Mouse (Mus musculus): ENCODE results near the gene Zer1.

Zer1 gene

DNA sequence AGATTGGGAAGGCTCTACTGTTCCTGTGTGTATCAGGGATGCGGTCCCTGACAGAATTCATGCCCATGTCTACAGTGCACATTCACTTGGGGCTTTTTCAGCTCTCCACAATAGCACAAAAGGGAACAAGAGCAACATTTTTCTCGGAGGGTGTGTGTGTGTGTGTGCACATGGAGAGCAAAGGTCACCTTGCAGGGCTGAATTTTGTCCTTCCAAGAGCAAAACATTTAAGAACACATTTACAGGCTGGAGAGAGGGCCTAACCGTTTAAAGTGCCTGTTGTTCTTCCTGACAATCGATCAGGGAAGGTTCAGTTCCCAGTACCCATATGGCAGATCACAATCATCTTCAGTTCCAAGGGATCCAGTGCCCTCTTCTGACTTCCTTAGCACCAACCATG lies 5.8 kb upstream of the Zer1 start:
- DNase-seq (ENCODE audit: extremely low read depth, low read depth, low spot score) = no peak

DNA sequence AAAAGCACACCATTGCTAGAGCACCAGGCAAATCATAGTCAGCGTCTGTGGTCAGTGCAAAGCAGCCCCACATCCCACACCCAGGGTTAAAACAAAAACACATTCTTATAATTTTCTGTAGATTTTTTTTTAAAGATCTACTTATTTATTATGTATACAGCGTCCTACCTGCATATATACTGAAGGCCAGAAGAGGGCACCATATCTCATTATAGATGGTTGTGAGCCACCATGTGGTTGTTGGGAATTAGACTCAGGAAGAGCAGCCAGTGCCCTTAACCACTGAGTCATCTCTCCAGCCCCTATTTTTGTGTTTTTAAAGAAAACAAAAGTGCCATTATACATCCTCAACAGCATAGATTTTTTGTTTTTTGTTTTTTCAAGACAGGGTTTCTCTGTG lies 4.4 kb upstream of the Zer1 start:
- DNase-seq (ENCODE audit: extremely low read depth, low read depth, low spot score) = no peak

DNA sequence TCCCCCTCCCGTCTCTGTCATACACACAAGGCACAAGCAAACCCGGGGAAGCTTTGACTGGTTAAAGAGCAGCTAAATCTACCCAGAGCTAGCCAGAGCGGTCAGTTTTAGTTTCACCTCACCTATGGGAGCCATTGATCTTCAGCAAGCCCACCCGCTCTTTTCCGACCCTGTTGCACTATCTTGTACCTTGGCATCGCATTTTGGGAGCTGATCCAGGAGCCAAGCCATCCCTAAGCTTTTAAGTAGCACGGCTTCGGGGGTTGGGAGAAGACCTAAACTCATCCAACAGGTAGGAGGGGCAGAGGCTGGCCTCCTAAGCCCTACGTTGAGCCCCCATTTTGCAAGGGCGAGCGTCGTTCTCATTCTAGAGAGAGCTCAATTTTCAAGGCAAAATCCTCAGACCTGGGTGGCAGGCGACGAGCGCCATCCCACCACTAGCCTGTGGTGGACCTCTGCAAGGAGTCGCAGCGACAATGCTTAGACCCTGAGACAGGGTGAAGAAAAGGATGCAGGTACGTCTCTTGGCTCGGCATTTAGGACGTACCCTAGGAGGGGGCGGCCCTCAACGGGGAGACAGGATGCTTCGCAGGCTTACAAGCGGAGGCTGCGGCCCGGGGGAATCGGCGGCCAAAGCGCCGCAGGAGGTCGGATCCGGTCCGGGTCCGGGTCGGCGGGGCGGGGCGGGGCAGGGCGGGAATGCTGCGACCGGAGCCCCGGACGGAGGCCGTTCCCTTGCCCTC lies 485 bp downstream of the Zer1 start:
- no peak for DNase-seq (ENCODE audit: extremely low read depth, low read depth, low spot score)

DNA sequence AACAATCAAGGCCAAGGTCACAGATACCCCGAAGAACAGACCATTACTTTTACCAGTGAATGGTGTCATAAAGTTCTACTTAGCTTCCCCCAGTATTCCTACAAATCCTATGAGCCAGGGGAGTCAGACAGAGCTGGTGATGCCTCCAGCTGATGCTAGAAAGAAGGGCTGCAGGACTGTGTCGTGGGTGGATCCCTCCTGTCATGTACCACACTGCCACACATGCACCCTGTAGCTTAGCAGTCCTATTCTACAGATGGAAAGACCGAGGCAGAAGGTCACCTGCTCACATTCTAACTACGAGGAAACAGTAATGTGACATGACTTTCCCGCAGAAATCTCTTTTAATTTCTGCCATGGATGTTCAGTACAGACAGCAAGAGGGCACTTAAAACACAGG lies 1.6 kb downstream of the Zer1 start:
- no peak for DNase-seq (ENCODE audit: extremely low read depth, low read depth, low spot score)

DNA sequence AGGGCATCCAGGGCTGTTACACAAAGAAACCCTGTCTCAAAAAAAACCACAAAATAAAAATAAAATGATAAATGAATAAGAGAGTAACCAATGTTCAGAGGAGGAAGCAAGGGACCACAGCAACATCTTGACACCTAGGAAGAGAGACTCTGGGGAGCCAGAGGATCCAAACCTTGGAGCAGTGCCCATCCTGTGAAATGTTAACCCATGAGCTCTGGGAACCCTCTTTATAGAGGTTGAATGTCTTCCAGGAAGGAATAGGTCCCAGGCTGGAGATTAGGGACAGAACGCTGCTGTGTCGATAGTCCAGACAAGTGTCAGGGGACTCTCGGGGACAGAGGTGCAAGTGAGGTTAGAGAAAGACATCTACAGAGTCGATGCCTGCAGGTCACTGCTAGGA lies 4.1 kb downstream of the Zer1 start:
- no peak for DNase-seq (ENCODE audit: extremely low read depth, low read depth, low spot score)

DNA sequence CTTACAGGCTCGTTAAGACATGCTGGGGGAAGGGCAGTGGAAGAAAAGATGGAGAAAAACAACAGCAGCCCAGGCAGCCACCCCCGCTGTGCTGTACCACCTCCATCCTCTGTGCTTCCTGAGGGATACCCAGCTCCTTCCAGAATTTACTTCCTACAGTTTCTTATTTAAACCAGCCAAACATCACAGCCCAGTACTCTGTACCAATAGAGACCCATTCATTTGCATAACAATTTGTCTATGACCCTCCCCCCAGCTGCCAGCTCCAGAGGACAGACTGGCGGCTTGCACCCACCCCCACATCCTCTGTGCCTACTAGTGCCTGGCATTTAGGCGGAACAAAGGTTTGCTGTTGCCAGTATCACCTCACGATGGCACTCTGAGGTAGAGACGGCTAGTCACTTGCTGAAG lies 4.7 kb downstream of the Zer1 start:
- no peak for DNase-seq (ENCODE audit: extremely low read depth, low read depth, low spot score)

DNA sequence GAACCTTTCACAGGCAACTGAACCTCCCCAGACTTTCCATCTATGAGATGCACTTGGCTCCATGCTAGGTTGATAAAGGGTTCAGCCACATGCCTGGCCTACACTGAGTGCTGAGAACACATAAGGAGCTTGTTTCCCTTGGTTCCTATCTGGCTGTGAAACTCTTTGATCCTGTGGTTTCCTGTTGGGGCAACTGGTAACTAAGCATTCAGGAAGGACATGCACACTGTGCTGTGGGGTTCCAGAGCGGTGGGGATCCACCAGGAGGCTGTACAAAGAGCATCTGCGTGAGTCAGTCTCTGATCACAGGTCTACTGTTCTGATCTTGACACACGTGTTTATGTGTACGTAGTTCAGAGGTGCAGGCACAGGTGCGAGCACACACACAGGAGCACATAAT lies 11.8 kb downstream of the Zer1 start:
- DNase-seq (ENCODE audit: extremely low read depth, low read depth, low spot score) = no peak

DNA sequence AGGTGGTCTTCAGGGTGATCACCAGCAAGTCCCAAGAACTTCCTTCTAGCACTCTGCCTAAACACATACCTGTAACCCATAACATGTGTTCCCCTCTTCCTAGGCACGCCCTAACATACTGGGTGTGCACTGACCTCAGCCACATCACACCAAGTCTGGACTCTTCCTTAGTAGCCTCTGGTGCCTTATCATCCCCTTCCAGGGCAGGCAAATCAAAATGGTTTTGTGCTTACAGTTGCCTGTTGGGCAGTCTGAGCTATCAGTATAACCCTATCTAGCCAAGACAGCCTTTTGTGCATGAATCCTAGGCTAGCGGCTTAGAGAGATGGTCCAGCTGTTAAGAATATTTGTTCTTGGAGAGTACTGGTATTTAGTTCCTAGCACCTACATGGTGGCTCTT lies 12.9 kb downstream of the Zer1 start:
- DNase-seq (ENCODE audit: extremely low read depth, low read depth, low spot score) = no peak

DNA sequence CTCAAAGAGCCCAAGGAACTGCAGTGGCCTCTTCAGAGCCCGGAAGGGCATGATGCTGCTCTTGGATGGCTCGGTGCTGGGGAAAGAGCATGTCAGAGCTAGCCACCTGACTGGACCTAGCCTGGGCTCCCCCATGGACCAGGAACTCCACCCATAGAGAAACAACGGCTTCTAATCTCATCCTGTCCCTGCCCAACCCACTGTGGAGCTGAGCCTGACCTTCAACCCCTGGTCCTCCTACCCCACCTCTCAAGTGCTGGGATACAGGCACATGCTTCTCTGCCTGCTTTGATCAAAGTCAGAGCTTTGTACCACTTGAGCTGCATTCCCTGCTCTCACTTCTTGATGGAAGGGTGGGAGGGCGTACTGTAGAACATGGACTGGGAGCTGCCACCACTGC lies 16.1 kb downstream of the Zer1 start:
- DNase-seq (ENCODE audit: extremely low read depth, low read depth, low spot score) = no peak

DNA sequence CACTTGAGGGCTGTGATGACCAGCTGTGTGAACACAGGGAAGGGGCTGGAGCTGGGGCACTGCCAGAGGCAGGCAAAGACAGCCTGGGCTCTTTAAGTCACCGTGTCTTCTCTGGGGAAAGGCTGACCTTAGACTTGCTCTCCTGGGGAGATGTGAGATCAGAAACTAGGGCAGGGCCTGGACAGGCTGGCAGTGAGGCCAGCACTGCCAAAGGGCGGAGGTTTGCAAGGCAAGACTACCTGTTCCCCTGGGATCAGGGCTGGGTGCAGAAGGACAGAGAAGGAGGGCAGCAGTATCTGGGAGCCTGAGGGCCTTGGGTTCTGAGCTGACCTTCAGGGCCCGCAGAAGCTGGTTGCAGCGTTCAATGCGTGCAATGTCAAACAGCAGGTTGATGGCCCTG lies 16.7 kb downstream of the Zer1 start:
- no peak for DNase-seq (ENCODE audit: extremely low read depth, low read depth, low spot score)

DNA sequence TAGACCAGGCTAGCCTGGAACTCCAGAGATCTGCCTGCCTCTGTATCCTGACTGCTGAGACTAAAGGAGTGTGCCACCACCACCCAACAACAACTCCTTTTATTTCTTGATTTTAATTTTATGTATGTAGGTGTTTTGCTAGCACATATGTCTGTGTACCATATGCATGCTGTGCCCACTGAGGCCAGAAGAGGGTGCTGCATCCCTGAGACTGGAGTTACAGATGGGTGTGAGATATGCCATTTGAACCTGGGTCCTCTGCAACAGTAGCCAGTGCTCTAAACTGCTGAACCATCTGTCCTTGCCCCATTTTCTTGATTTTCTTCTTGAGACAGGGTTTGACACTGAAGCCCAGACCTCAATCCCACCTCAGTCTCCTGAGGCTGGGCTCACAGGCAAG lies 18.0 kb downstream of the Zer1 start:
- no peak for DNase-seq (ENCODE audit: extremely low read depth, low read depth, low spot score)

DNA sequence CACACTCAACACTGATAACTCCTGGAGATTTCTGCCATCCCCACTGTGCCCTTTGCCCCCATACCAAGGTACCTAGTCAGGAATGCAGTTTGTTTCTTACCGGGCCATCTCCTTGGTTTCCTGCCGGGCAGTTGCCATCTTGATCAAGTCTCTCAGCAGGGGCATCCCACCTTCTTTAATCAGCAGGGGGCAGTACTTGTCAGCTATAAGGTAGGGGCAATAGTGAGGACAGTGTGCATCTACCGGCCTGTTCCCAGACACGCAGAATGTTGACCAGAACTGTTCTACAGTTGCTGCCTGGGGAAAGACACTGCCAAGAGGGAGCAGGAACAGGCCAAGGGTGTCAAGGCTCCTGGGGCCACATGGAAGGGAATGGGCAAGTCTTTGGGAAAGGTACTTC lies 24.2 kb downstream of the Zer1 start:
- DNase-seq (ENCODE audit: extremely low read depth, low read depth, low spot score) = no peak

DNA sequence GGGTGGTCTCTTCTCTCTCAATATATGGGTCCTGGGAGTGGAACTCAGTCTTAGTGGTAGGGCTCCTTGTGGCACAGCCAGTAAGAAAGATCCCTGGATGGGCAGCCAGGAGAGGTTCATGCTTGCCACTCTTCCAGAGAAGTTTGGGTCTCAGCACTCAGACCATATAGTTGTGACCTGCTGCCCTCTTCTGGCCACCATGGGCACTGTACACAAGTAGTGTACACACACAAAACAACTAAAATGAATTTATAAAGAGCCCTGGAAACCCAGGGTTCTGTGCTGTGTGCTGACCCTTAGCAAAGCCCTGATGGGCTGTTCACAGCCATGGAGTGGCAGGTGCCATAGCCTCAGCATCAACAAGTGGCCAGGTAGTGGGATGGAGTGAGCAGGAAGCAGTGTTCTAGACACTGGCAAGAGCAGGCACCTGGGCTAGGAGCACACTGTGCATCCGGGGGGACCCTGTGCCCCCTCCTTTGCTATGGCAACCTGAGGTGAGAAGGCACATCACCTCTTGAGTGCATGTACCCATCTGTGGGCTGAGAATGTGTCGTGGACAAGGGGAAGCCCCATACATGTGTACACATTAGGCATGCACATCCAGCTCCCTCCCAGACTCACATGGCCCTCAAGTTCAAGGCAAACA lies 28.4 kb downstream of the Zer1 start:
- no peak for DNase-seq (ENCODE audit: extremely low read depth, low read depth, low spot score)

DNA sequence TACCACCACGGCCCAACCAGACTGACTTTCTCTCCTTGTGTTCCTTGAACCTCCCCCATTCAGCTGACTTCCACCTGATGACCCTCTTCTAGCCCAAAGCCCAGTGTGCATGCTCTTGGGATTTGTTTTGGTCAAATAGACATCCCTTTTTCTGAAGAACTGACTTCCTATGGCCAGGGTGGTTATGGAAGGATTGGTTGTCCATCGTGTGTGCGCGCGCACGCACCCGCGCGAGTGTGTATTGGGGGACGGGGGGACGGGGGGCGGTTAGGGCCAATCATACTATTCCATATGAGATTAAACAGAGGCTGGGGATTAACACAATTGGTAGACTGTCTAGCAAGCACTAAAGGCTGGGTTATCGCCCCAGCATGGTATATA lies 30.2 kb downstream of the Zer1 start:
- DNase-seq (ENCODE audit: extremely low read depth, low read depth, low spot score) = no peak

DNA sequence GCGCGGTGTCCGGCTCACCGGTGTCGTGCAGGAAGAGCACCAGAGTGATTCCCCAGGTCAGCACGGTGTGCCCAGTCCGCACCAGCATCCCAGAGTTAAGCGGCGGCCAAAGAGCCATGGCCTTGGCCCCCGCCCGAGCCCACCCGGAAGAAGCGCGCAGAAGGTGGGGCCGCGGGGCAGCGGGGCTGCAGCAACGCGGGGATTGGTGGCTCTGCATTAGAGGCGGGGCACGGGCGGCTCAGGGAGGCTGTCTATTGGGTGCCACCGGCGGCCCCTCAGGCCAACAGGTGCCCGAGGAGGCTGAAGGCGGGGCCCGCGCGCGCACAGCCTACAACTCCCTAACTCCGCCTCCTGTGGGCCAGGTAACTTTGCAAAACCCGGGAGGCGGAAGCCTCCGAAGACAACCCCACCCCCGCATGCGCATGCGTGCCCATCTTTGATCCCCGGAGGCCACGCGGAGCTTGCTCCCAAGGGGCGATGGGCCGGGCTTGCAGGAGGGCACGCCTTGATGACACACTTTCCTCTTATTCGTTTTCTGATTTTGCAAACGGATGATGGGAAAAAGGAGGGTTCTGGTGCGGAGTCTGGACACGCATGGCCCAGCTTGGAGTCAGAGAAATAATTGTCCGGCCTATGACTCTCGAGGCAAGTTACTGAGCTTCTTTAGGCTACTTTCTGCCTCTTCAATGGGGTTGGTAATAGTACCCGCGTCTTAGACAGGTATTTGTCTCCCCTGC lies 30.7 kb downstream of the Zer1 start, which contains the start of gene Zdhhc12:
Gene Zdhhc12 (minus strand): TSS at position 178 of the 737 bp plus-strand sequence.
- peak; percentile 50 for DNase-seq (ENCODE audit: extremely low read depth, low read depth, low spot score)

DNA sequence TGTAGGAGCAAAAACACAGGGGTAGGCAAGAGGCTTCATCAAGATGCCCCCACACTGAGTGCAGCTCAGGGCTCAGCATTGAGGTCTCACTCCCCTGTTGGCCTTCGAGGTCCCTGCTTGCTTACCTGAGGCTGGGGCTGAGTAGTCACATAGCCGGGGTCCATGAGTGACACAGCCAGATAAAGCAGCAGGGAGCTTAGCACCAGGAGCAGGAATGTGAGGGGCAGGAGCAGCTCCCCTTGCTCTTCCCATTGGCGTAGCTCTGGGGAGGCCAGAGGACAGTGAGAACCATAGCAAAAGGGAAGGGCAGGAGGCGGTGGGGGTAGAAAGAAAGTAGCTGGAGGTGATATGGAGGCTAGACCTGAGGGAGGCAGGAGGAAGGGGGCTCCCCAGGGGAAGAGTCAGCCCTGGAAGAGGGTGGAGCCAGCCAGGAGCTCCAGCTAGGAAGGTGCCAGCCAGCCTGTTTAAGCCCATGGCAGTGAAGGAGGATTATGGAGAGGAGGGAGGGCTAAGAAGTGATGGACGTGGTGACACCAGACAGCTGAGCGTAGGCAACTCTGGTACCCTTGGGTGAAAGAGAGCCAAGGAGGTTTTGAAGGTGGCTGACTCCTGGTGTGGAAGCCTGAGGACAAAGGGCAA lies 32.0 kb downstream of the Zer1 start:
- DNase-seq (ENCODE audit: extremely low read depth, low read depth, low spot score) = no peak

DNA sequence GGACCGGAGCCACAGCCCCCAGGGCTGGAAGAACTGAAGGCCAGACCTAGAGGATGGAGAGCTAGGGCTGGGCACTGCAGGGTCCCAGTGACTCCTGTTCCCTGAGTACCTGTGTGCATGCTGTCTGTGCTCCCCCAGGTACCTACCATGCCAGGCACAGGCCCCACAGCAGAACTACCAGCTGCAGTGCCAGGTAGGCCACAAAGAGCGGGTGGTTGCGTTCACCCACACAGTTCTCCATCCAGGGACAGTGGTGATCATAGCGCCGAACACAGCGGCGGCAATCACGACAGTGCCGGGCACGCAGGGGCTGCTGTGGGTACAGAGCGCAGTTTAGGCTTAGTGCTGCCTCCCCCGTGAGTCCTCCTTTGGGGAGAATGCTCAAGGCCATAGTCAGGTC lies 32.9 kb downstream of the Zer1 start:
- no peak for DNase-seq (ENCODE audit: extremely low read depth, low read depth, low spot score)

DNA sequence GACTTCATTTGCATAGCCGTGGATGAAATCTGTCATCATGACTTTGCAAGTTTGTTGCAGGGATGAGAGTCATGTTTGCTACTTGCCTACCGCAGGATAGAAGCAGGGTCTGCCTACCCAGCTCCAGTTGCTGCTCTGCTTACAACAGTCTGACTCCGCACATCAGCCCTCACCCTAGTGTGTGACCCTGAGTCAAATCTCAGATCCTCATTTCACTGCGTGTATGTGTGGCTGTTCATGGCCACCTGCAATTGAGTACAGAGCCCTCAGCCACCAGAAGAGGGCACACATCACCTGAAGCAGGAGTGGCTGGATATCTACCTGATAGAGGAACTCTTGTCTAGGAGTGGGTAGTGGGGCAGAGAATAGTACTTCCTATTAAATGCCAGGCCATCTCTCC lies 37.1 kb downstream of the Zer1 start:
- no peak for DNase-seq (ENCODE audit: extremely low read depth, low read depth, low spot score)

DNA sequence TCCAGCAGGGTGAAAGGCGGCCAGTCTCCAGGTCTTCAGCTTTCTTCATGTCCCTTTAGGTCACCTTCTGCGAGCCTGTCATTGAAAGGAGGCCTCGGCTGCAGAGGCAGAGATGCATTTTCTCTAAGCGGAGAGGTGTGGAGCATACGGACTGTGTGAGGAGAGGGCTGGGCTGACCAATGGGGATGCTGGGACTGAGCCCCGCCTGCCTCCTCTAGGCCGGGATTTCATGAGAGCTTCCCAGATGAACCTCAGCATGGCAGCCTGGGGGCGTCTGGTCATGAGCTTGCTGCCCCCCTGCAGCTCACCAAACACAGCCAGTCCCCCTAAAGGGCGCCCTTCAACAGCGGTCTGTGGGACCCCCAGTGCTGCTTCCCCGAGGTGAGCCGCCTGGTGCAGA lies 39.8 kb downstream of the Zer1 start:
- no peak for DNase-seq (ENCODE audit: extremely low read depth, low read depth, low spot score)

DNA sequence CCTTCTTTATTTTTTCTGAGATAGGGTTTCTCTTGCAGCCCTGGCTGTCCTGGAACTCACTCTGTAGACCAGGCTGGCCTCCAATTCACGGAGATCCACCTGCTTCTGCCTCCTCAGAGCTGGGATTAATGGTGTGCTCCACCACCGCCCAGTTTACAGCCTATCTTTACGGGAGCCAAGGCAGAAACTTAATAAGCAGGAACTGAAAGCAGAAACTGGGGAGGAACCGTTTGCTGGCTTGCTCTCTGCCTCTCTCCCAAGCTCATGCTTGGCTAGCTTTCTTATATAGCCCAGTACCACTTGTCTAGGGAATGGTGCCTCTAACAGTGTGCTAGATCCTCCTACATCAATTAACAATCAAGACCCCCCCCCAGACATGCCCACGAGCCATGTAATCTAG lies 40.3 kb downstream of the Zer1 start:
- DNase-seq (ENCODE audit: extremely low read depth, low read depth, low spot score) = no peak

DNA sequence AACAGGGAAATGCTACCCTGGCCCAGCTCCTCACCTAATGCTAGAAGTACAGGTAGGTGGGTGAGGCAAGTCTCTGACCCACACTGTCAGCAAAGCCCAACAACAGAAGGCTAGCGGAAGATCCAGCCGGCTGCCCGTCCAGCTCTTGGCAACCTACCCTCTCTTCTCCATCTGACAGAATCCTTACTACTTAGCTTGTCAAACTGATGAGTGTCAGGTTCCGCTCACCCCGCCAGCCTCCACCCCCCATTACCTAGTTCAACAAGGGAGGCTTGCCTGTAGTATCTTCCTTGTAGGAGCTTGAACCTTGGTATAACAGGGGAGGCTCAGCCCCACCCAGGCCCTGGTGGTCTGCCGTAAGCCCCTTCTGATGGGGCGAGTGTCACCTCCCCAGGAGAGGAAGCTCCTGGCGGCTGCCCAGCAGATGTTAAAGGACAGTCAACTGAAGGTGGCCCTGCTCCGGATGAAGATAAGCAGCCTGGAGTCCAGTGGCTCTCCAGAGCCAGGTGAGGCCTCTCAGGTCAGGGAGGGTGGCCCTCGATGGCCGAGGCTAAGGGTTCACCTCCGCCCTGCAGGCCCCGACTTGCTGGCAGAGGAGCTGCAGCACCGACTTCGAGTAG lies 44.1 kb downstream of the Zer1 start:
- DNase-seq (ENCODE audit: extremely low read depth, low read depth, low spot score) = no peak

Measured in fat pad, adult 2 months (tissue).